Mouse (Mus musculus) liver, embryonic 14.5 days (tissue): ENCODE results near the gene Nyap2. TPM values are rescaled to one million over a fixed set of nuclear protein-coding genes. Genes with fewer than 3 reads are reported as not detected.

Source experiments
- ATAC-seq: fragments of 200-750 bp; cut with Nextera tagmentation; 2 replicates; pipeline ENCODE4 v1.8.0; 2017; ENCODE audit warnings: moderate number of reproducible peaks, mild to moderate bottlenecking, moderate library complexity; ENCODE audit not compliant: insufficient read depth
- DNase-seq, 3 experiments: peaks; one replicate each; pipeline ENCODE4 v3.0.0-alpha.2; 2012 to 2013; ENCODE audit warnings: low read depth in 3 of 3, low spot score in 3 of 3
- H3K27ac ChIP-seq: fragments of 300-500 bp; sonication (generic); 2 replicates; pipeline ENCODE4 v1.5.1; 2014; ENCODE audit warnings: moderate library complexity, mild to moderate bottlenecking, control low read depth, inconsistent platforms
- H3K27me3 ChIP-seq: fragments of 300-500 bp; sonication (generic); 2 replicates; pipeline ENCODE4 v1.6.1; 2014; ENCODE audit warnings: mild to moderate bottlenecking, low read length, moderate library complexity; ENCODE audit not compliant: control insufficient read depth, insufficient read depth
- H3K36me3 ChIP-seq: fragments of 300-500 bp; sonication (generic); replicated peaks from 2 replicates; pipeline ENCODE4 v1.6.1; 2014; ENCODE audit warnings: low read depth; ENCODE audit not compliant: control insufficient read depth, insufficient read depth
- H3K4me1 ChIP-seq, 2 experiments: fragments of 200-500 bp in 1 of 2; fragments of 300-500 bp in 1 of 2; sonication (generic) in 1 of 2; replicated peaks; 2 replicates each; pipeline ENCODE4 v1.6.1; 2012 to 2014; ENCODE audit warnings: antibody characterized with exemption in 1 of 2, inconsistent platforms in 1 of 2, low read length in 1 of 2; ENCODE audit not compliant: control insufficient read depth in 2 of 2, insufficient read depth in 2 of 2
- H3K4me2 ChIP-seq: fragments of 300-500 bp; sonication (generic); 2 replicates; pipeline ENCODE4 v1.6.1; 2014; ENCODE audit warnings: low read depth, mild to moderate bottlenecking, control low read depth, moderate library complexity
- H3K4me3 ChIP-seq, 2 experiments: fragments of 200-500 bp in 1 of 2; fragments of 300-500 bp in 1 of 2; sonication (generic) in 1 of 2; 2 replicates each; pipeline ENCODE4 v1.5.1; 2012 to 2014; ENCODE audit warnings: low read depth in 2 of 2, low read length in 2 of 2, mild to moderate bottlenecking in 2 of 2, control low read depth in 1 of 2, inconsistent platforms in 1 of 2, moderate library complexity in 1 of 2; ENCODE audit not compliant: insufficient read depth in 1 of 2
- H3K9ac ChIP-seq: fragments of 300-500 bp; sonication (generic); replicated peaks from 2 replicates; pipeline ENCODE4 v1.6.1; 2014; ENCODE audit warnings: mild to moderate bottlenecking, control low read depth, moderate library complexity
- H3K9me3 ChIP-seq: fragments of 300-500 bp; sonication (generic); 2 replicates; pipeline ENCODE4 v1.6.1; 2016; ENCODE audit warnings: low read length, mixed read lengths; ENCODE audit not compliant: control insufficient read depth
- CTCF ChIP-seq: IDR thresholded peaks from 2 replicates; pipeline ENCODE4 v1.5.1; 2016; ENCODE audit warnings: antibody characterized with exemption, low read depth, control low read depth
- EP300 ChIP-seq: IDR thresholded peaks from 2 replicates; pipeline ENCODE4 v1.6.1; 2016; ENCODE audit warnings: antibody characterized with exemption, low read depth
- WGBS: fragments of 180-500 bp; shearing (Covaris S2); extraction: QIAGEN DNeasy Blood & Tissue Kit; methylation state at CpG from one replicate; pipeline ENCODE4 v1.1.7; 2014; ENCODE audit not compliant: insufficient replicate concordance; 5-methylcytosine and 5-hydroxymethylcytosine counted together
- polyA plus RNA-seq, 2 experiments: library from polyadenylated mRNA; depleted of rRNA in 1 of 2; stranded (reverse) in 1 of 2; unstranded in 1 of 2; fragments of >200 nt; fragmentation: Nextera tagmentation in 1 of 2; extraction: Ambion mirVana in 1 of 2; gene quantifications; 2 replicates each; pipeline versions ENCODE4 v1.2.1 to v1.2.3; 2012 to 2014

Nyap2 gene
- polyA plus RNA-seq, 2 experiments: not detected

- DNase-seq (no peak), ATAC-seq (no peak)
- H3K9ac ChIP-seq: no peak overlapping the region
- no peaks in the 10 kb centered on the region for H3K9me3 ChIP-seq
- TF ChIP-seq CTCF: no peak
- no peak for TF ChIP-seq EP300
- no peaks in the 10 kb centered on the region for H3K4me1 ChIP-seq
- H3K27me3 ChIP-seq: no peaks in the 10 kb centered on the region
- H3K4me2 ChIP-seq: no peak overlapping the region
- no peaks in the 10 kb centered on the region for H3K36me3 ChIP-seq
- H3K27ac ChIP-seq: no peak overlapping the region
- H3K4me3 ChIP-seq: no peak overlapping the region
- 59% methylated on average over 9 of the region's 9 CpGs for WGBS
These were observed 491 bp upstream of the Nyap2 start for GRCm38 (mm10) chr1:81076259-81076658.

GRCm38 (mm10) chr1:81077665-81078314 lies 1.0 kb downstream of the Nyap2 start:
- ATAC-seq (no peak), DNase-seq (no peak)
- Histone ChIP-seq H3K9ac (no peak overlapping the region), H3K27ac (no peak overlapping the region), H3K4me3 (no peak overlapping the region), H3K4me2 (no peak overlapping the region), H3K36me3 (no peaks in the 10 kb centered on the region), H3K9me3 (no peaks in the 10 kb centered on the region), H3K27me3 (no peaks in the 10 kb centered on the region), H3K4me1 (no peaks in the 10 kb centered on the region)
- TF ChIP-seq EP300: no peak
- TF ChIP-seq CTCF: no peak
- 63% methylated on average over 9 of the region's 9 CpGs for WGBS

- ATAC-seq: no peak
- no peak for DNase-seq
- H3K4me2 ChIP-seq: no peak overlapping the region
- H3K4me1 ChIP-seq: no peaks in the 10 kb centered on the region
- no peaks in the 10 kb centered on the region for H3K27me3 ChIP-seq
- H3K9me3 ChIP-seq: no peaks in the 10 kb centered on the region
- no peak overlapping the region for H3K27ac ChIP-seq
- no peak overlapping the region for H3K4me3 ChIP-seq
- WGBS: 68% methylated on average over 5 of the region's 5 CpGs
- no peak overlapping the region for H3K9ac ChIP-seq
- H3K36me3 ChIP-seq: no peaks in the 10 kb centered on the region
- no peak for TF ChIP-seq CTCF
- TF ChIP-seq EP300: no peak
These were observed 10.7 kb downstream of the Nyap2 start for GRCm38 (mm10) chr1:81087485-81087884.

- TF ChIP-seq EP300 (no peak), CTCF (no peak)
- no peaks in the 10 kb centered on the region for H3K9me3 ChIP-seq
- H3K4me2 ChIP-seq: no peak overlapping the region
- H3K9ac ChIP-seq: no peak overlapping the region
- H3K4me1 ChIP-seq: no peaks in the 10 kb centered on the region
- H3K27me3 ChIP-seq: no peaks in the 10 kb centered on the region
- DNase-seq (no peak), ATAC-seq (no peak)
- no peak overlapping the region for H3K4me3 ChIP-seq
- no peaks in the 10 kb centered on the region for H3K36me3 ChIP-seq
- WGBS: 63% methylated on average over 1 of the region's 1 CpGs
- no peak overlapping the region for H3K27ac ChIP-seq
These were observed 13.7 kb downstream of the Nyap2 start for GRCm38 (mm10) chr1:81090400-81090799.

GRCm38 (mm10) chr1:81090979-81091378 lies 14.2 kb downstream of the Nyap2 start:
- H3K27me3 ChIP-seq: no peaks in the 10 kb centered on the region
- H3K36me3 ChIP-seq: no peaks in the 10 kb centered on the region
- no peak overlapping the region for H3K27ac ChIP-seq
- WGBS: 56% methylated on average over 3 of the region's 3 CpGs
- DNase-seq (no peak), ATAC-seq (no peak)
- H3K4me3 ChIP-seq: no peak overlapping the region
- H3K9ac ChIP-seq: no peak overlapping the region
- H3K4me2 ChIP-seq: no peak overlapping the region
- H3K4me1 ChIP-seq: no peaks in the 10 kb centered on the region
- no peaks in the 10 kb centered on the region for H3K9me3 ChIP-seq
- TF ChIP-seq EP300 (no peak), CTCF (no peak)
